Mouse (Mus musculus): Measurements from ENCODE around the gene Galnt18.
A peak's percentile ranks its signal among the peaks of the same experiment; 100 is the strongest.

Gene Galnt18

GRCm38 (mm10) chr7:111771251-111771801, 8.5 kb downstream of the Galnt18 start:
- DNase-seq (ENCODE audit: low spot score), result no peak

GRCm38 (mm10) chr7:111770585-111770984, 9.2 kb downstream of the Galnt18 start:
- no peak for DNase-seq (ENCODE audit: low spot score)

- no peak for DNase-seq (ENCODE audit: low spot score)
Measured at GRCm38 (mm10) chr7:111766145-111766767, 13.5 kb downstream of the Galnt18 start.

GRCm38 (mm10) chr7:111762754-111763153, 17.0 kb downstream of the Galnt18 start:
- no peak for DNase-seq (ENCODE audit: low spot score)

- peak; percentile 38 for DNase-seq (ENCODE audit: low spot score)
Measured at GRCm38 (mm10) chr7:111748571-111749071, 31.2 kb downstream of the Galnt18 start.

GRCm38 (mm10) chr7:111744770-111745169, 35.0 kb downstream of the Galnt18 start:
- DNase-seq (ENCODE audit: low spot score), result no peak

GRCm38 (mm10) chr7:111741595-111741994, 38.2 kb downstream of the Galnt18 start:
- no peak for DNase-seq (ENCODE audit: low spot score)

- no peak for DNase-seq (ENCODE audit: low spot score)
Measured at GRCm38 (mm10) chr7:111740091-111740490, 39.7 kb downstream of the Galnt18 start.

GRCm38 (mm10) chr7:111739371-111739765, 40.4 kb downstream of the Galnt18 start:
- no peak for DNase-seq (ENCODE audit: low spot score)

- DNase-seq (ENCODE audit: low spot score), result no peak
Measured at GRCm38 (mm10) chr7:111738456-111739370, 41.1 kb downstream of the Galnt18 start.

- DNase-seq (ENCODE audit: low spot score), result no peak
Measured at GRCm38 (mm10) chr7:111737426-111737825, 42.4 kb downstream of the Galnt18 start.

GRCm38 (mm10) chr7:111736365-111736764, 43.4 kb downstream of the Galnt18 start:
- DNase-seq (ENCODE audit: low spot score), result peak; percentile 26

- DNase-seq (ENCODE audit: low spot score), result no peak
Measured at GRCm38 (mm10) chr7:111730346-111731269, 49.2 kb downstream of the Galnt18 start.

- DNase-seq (ENCODE audit: low spot score), result no peak
Measured at GRCm38 (mm10) chr7:111726928-111727327, 52.8 kb downstream of the Galnt18 start.

- DNase-seq (ENCODE audit: low spot score), result no peak
Measured at GRCm38 (mm10) chr7:111724730-111725129, 55.0 kb downstream of the Galnt18 start.

- no peak for DNase-seq (ENCODE audit: low spot score)
Measured at GRCm38 (mm10) chr7:111724004-111724403, 55.8 kb downstream of the Galnt18 start.

- no peak for DNase-seq (ENCODE audit: low spot score)
Measured at GRCm38 (mm10) chr7:111721308-111721698, 58.5 kb downstream of the Galnt18 start.

- peak; percentile 71 for DNase-seq (ENCODE audit: low spot score)
Measured at GRCm38 (mm10) chr7:111720511-111721307, 59.1 kb downstream of the Galnt18 start.

GRCm38 (mm10) chr7:111718900-111719299, 60.9 kb downstream of the Galnt18 start:
- DNase-seq (ENCODE audit: low spot score), result no peak

GRCm38 (mm10) chr7:111714639-111715360, 65.0 kb downstream of the Galnt18 start:
- no peak for DNase-seq (ENCODE audit: low spot score)

Measured in layer of hippocampus, adult 11-12 months (tissue).